22 mouse cellular contexts compared by ENCODE assay signal in the genomic region with DNA sequence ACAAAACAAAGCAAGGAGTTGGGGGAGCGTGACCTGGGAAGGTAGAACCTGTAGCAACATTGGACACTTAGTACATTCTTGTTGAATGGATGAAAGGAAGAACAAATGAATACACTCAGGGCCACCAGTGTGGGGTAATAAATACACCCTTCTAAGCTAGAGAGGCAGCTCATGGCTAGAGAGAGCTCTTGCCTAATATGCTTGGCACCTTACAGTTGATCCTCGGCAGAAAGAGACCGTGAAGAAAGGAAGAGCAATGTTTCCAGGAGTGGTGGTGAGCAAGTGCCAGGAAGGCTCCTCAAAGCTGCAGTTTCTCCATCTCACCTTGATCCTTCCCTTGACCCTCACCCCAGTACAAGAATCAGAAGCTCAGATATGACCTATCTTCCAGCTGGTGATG. TPM values are rescaled to one million over a fixed set of nuclear protein-coding genes. Genes with fewer than 3 reads are reported as not detected.
DNase-seq lines count a peak whose midpoint lies in the region; ATAC-seq and TF ChIP-seq lines count a peak whose summit lies in the region.
"Had no signal": no experiment of that assay in that cellular context is flagged by ENCODE, and none has a peak within 500 bp of the region (broad histone marks: within the 10 kb centered on the region; RNA-seq: fewer than 3 reads in every experiment).

No protein-coding gene starts in this region.

- intact Hi-C loops in gastrocnemius, adult 2 months (cut with DNase I): no loop called here

- no peak for TF ChIP-seq CTCF in gastrocnemius, adult 2 months (IDR thresholded peaks at IDR 0.05)
- TF ChIP-seq CTCF in liver, adult 2 months (IDR thresholded peaks at IDR 0.05; ENCODE audit: low read depth, low read length): no peak
- TF ChIP-seq CTCF in spleen, adult 2 months (IDR thresholded peaks at IDR 0.05; ENCODE audit: extremely low read depth, insufficient read depth, insufficient read length, insufficient replicate concordance): no peak

- H3K27me3 ChIP-seq in liver, adult 2 months (ENCODE audit: control insufficient read depth, insufficient read depth, low read length): no peaks in the 10 kb centered on the region
- H3K27me3 ChIP-seq in spleen, adult 2 months (ENCODE audit: control insufficient read depth, insufficient read depth, low read length): no peaks in the 10 kb centered on the region
- H3K27me3 ChIP-seq: embryonic facial prominence, embryonic 12.5 days; heart, embryonic 15.5 days; hindbrain, embryonic 13.5 days had no signal

- H3K9ac ChIP-seq in liver, adult 2 months (ENCODE audit: low read depth, low read length): peak overlapping the region; percentile 90
- H3K9ac ChIP-seq: embryonic facial prominence, embryonic 12.5 days; heart, embryonic 15.5 days; hindbrain, embryonic 13.5 days; liver, embryonic 14.5 days had no signal

- DNase-seq in gastrocnemius, adult 2 months: no peak
- no peak for DNase-seq in gastrocnemius, postnatal 25 days
- peak; percentile 71 for DNase-seq in liver, adult 2 months (ENCODE audit: extremely low read depth, low read depth, low spot score)
- no peak for DNase-seq in liver
- no peak for DNase-seq in spleen, adult 2 months (ENCODE audit: low read depth in 1 of 2, low spot score in 2 of 2)
- no peak for DNase-seq in spleen, adult 18-20 months
- DNase-seq: adrenal gland, adult 8-10 months; cerebellum, adult 11-12 months; cerebellum, adult 9-11 months; embryo, embryonic 11 days; heart, postnatal 4 days; right cerebral cortex, postnatal 25 days; thymus, adult 2 months; thymus, postnatal 36 days had no signal

- H3K4me3 ChIP-seq in gastrocnemius, adult 2 months: peak overlapping the region; percentile 52
- peak overlapping the region; percentile 62 for H3K4me3 ChIP-seq in liver, adult 2 months (ENCODE audit: insufficient read depth, low read depth, low read length)
- no peak overlapping the region for H3K4me3 ChIP-seq in spleen, adult 2 months (ENCODE audit: extremely low read depth, insufficient read depth, insufficient read length)
- H3K4me3 ChIP-seq: embryonic facial prominence, embryonic 12.5 days; heart, embryonic 10.5 days; heart, embryonic 15.5 days; hindbrain, embryonic 13.5 days had no signal

- H3K27ac ChIP-seq in gastrocnemius, adult 2 months: peak overlapping the region; percentile 80
- peak overlapping the region; percentile 99 for H3K27ac ChIP-seq in liver, adult 2 months (replicated peaks; ENCODE audit: insufficient read depth, low read depth, low read length)
- H3K27ac ChIP-seq in spleen, adult 2 months (ENCODE audit: insufficient read depth, low read length): peak overlapping the region; percentile 13; the same call in 1 of the 2 replicates
- H3K27ac ChIP-seq: embryonic facial prominence, embryonic 12.5 days; heart, embryonic 15.5 days; hindbrain, embryonic 13.5 days; liver, embryonic 14.5 days had no signal

- 25% methylated on average over 3 of the region's 3 CpGs for WGBS in liver, adult 2 months
- 78% methylated on average over 3 of the region's 3 CpGs for WGBS in spleen, adult 2 months

- no peaks in the 10 kb centered on the region for H3K79me2 ChIP-seq in liver, adult 2 months (ENCODE audit: control insufficient read depth, insufficient read depth, low read length)

- H3K36me3 ChIP-seq in liver, adult 2 months (ENCODE audit: control insufficient read depth, insufficient read depth, low read length): no peaks in the 10 kb centered on the region
- H3K36me3 ChIP-seq in spleen, adult 2 months (ENCODE audit: control insufficient read depth, insufficient read depth, low read length): peaks cover 5% of the 10 kb centered on the region

- H3K4me1 ChIP-seq in liver, adult 2 months (ENCODE audit: control insufficient read depth, insufficient read depth, low read length): peaks cover 50% of the 10 kb centered on the region
- peaks cover 21% of the 10 kb centered on the region; the same call in 1 of the 2 replicates for H3K4me1 ChIP-seq in spleen, adult 2 months (ENCODE audit: control insufficient read depth, insufficient read depth, insufficient read length)
- H3K4me1 ChIP-seq: embryonic facial prominence, embryonic 12.5 days had no signal

- no peak for TF ChIP-seq POLR2A in liver, adult 2 months (IDR thresholded peaks at IDR 0.05; ENCODE audit: extremely low read depth, insufficient read depth, low read length)
- no peak for TF ChIP-seq POLR2A in spleen, adult 2 months (IDR thresholded peaks at IDR 0.05; ENCODE audit: low read depth, low read length)

- ATAC-seq in cerebellum, adult (ENCODE audit: insufficient number of reproducible peaks, low FRiP score, low TSS enrichment): no peak
- ATAC-seq: forebrain, embryonic 16.5 days; midbrain, embryonic 16.5 days had no signal

RNA-seq across cellular contexts. Expression of a gene that starts 9.5 kb away (rescaled TPM):
- 1 to 10 TPM; 4.2 to 4.3 TPM for total RNA-seq in gastrocnemius, adult 2 months (2021)
- 1 to 10 TPM; 4.4 to 5.3 TPM for total RNA-seq in gastrocnemius, postnatal 25 days (2021)
- 72.2 and 74.6 TPM in 2 replicates for total RNA-seq in liver, adult 2 months (2014; rRNA removed)
- 26.5 TPM in 2 replicates for polyA plus RNA-seq in liver, adult 2 months (2012; rRNA removed)
- polyA plus RNA-seq in spleen, adult 2 months (2012; rRNA removed): 10.3 and 11.6 TPM in 2 replicates

RNA-seq across cellular contexts. Expression of a gene that starts 47.3 kb away (rescaled TPM):
- 1 to 10 TPM; 7.7 to 8.4 TPM for total RNA-seq in gastrocnemius, adult 2 months (2021)
- total RNA-seq in gastrocnemius, postnatal 25 days (2021): 1 to 10 TPM; 5.9 to 6.7 TPM
- total RNA-seq in liver, adult 2 months (2014; rRNA removed): 21.0 and 21.2 TPM in 2 replicates
- polyA plus RNA-seq in liver, adult 2 months (2012; rRNA removed): 24.0 and 27.4 TPM in 2 replicates
- polyA plus RNA-seq in spleen, adult 2 months (2012; rRNA removed): 27.0 and 36.0 TPM in 2 replicates

Comparison
In these comparisons a context has a peak if more than half of its experiments do, and no peak if none do; other contexts are left out.
1. H3K27ac ChIP-seq: peak in every context shown above with its lines; median percentile 99 in liver, adult 2 months; 80 in gastrocnemius, adult 2 months; 13 in spleen, adult 2 months.
2. RNA of a gene that starts 9.5 kb away (total RNA-seq): 72.2 to 74.6 TPM in liver, adult 2 months; 4.4 to 5.3 TPM in gastrocnemius, postnatal 25 days and 4.2 to 4.3 TPM in gastrocnemius, adult 2 months; every median in the first group is over 10 times any median in the second.